Mouse (Mus musculus) midbrain, embryonic 14.5 days (tissue): ENCODE data around the gene 2210407C18Rik. TPM values are rescaled to one million over a fixed set of nuclear protein-coding genes. Genes with fewer than 3 reads are reported as not detected.

ENCODE experiments used
- ATAC-seq: fragments of 200-750 bp; cut with Nextera tagmentation; 2 replicates; pipeline ENCODE4 v1.8.0; 2017; ENCODE audit warnings: moderate number of reproducible peaks, moderate library complexity; ENCODE audit not compliant: low FRiP score, low TSS enrichment
- DNase-seq: peaks from one replicate; pipeline ENCODE4 v3.0.0-alpha.2; 2015
- H3K27ac ChIP-seq: fragments of 300-500 bp; sonication (generic); replicated peaks from 2 replicates; pipeline ENCODE4 v1.5.1; 2014; ENCODE audit warnings: mild to moderate bottlenecking, low read depth, low read length, moderate library complexity
- H3K27me3 ChIP-seq: fragments of 300-500 bp; sonication (generic); 2 replicates; pipeline ENCODE4 v1.6.1; 2014; ENCODE audit warnings: low read length, control low read depth, mixed read lengths; ENCODE audit not compliant: control insufficient read depth, insufficient read depth
- H3K36me3 ChIP-seq: fragments of 300-500 bp; sonication (generic); 2 replicates; pipeline ENCODE4 v1.6.1; 2014; ENCODE audit warnings: low read length, control low read depth; ENCODE audit not compliant: control insufficient read depth, insufficient read depth
- H3K4me1 ChIP-seq: fragments of 300-500 bp; sonication (generic); 2 replicates; pipeline ENCODE4 v1.6.1; 2014; ENCODE audit warnings: mild to moderate bottlenecking, antibody characterized with exemption, low read length, control low read depth; ENCODE audit not compliant: control insufficient read depth, insufficient read depth
- H3K4me2 ChIP-seq: fragments of 300-500 bp; sonication (generic); 2 replicates; pipeline ENCODE4 v1.6.1; 2014; ENCODE audit warnings: mild to moderate bottlenecking, low read length, moderate library complexity
- H3K4me3 ChIP-seq: fragments of 300-500 bp; sonication (generic); replicated peaks from 2 replicates; pipeline ENCODE4 v1.5.1; 2014; ENCODE audit warnings: low read depth, low read length
- H3K9ac ChIP-seq: fragments of 300-500 bp; sonication (generic); replicated peaks from 2 replicates; pipeline ENCODE4 v1.6.1; 2014; ENCODE audit warnings: mild to moderate bottlenecking, low read length, moderate library complexity
- H3K9me3 ChIP-seq: fragments of 300-500 bp; sonication (generic); 2 replicates; pipeline ENCODE4 v1.6.1; 2016; ENCODE audit warnings: low read length, control low read depth, mixed read lengths; ENCODE audit not compliant: control insufficient read depth
- WGBS: fragments of 180-500 bp; shearing (Covaris S2); extraction: QIAGEN DNeasy Blood & Tissue Kit; methylation state at CpG from one replicate; pipeline ENCODE4 v1.1.7; 2014; 5-methylcytosine and 5-hydroxymethylcytosine counted together
- polyA plus RNA-seq: library from polyadenylated mRNA; unstranded; fragments of >200 nt; fragmentation: Nextera tagmentation; extraction: Ambion mirVana; gene quantifications from 2 replicates; pipeline ENCODE4 v1.2.1, GENCODE M21; 2014

The 2210407C18Rik gene
- polyA plus RNA-seq, result not detected in 2 replicates

GRCm38 (mm10) chr11:58615975-58616374 lies at the start of gene 2210407C18Rik:
Gene 2210407C18Rik, minus strand, starts transcription at chr11:58616075.
- WGBS, result 89% methylated on average over 4 of the region's 4 CpGs
- Histone ChIP-seq H3K36me3 (no peaks in the 10 kb centered on the region), H3K9me3 (no peaks in the 10 kb centered on the region), H3K4me3 (no peak within 1 kb of the TSS), H3K9ac (no peak within 1 kb of the TSS), H3K27ac (no peak within 1 kb of the TSS), H3K27me3 (no peaks in the 10 kb centered on the region), H3K4me1 (no peaks in the 10 kb centered on the region), H3K4me2 (no peak within 1 kb of the TSS)
- no peak for DNase-seq
- ATAC-seq, result no peak

DNA sequence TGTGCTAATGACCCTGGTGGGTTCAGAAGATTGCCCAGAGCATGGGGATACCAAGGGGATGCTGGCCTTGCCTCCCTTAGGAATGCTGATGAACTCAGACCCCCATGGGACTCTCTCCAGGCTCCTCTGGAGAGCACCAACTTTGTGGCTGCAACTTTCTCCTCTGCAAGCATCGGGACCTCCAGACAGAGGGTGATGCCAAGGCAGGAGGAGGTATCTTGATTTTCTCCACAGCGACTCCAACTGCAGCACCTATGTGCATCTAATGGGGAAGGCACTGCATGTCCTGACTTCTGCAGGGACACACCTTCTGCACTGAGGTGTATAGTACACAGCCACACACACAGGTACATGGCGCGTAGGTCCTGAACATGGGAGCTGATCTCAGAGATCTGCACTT lies 42.7 kb upstream of the 2210407C18Rik start, which contains the start of gene Olfr322:
Gene Olfr322, plus strand, starts transcription at position 187 of the 400 bp plus-strand sequence.
- 91% methylated on average over 4 of the region's 4 CpGs for WGBS

GRCm38 (mm10) chr11:58655151-58655550 lies 39.3 kb upstream of the 2210407C18Rik start:
- no peak overlapping the region for H3K9ac ChIP-seq
- H3K27me3 ChIP-seq, result no peaks in the 10 kb centered on the region
- no peak overlapping the region for H3K4me2 ChIP-seq
- H3K9me3 ChIP-seq, result no peaks in the 10 kb centered on the region
- no peak overlapping the region for H3K4me3 ChIP-seq
- no peak overlapping the region for H3K27ac ChIP-seq
- 93% methylated on average over 3 of the region's 3 CpGs for WGBS
- H3K4me1 ChIP-seq, result no peaks in the 10 kb centered on the region
- H3K36me3 ChIP-seq, result no peaks in the 10 kb centered on the region
- ATAC-seq (no peak), DNase-seq (no peak)

More for the DNA sequence above, 42.7 kb upstream of the 2210407C18Rik start, which contains the start of gene Olfr322:
- Histone ChIP-seq H3K4me2 (no peak within 1 kb of the TSS), H3K9me3 (no peaks in the 10 kb centered on the region), H3K4me3 (no peak within 1 kb of the TSS), H3K36me3 (no peaks in the 10 kb centered on the region), H3K27ac (no peak within 1 kb of the TSS), H3K9ac (no peak within 1 kb of the TSS), H3K4me1 (no peaks in the 10 kb centered on the region), H3K27me3 (no peaks in the 10 kb centered on the region)
- no peak for ATAC-seq
- no peak for DNase-seq

- Histone ChIP-seq H3K4me2 (no peak overlapping the region), H3K27me3 (peaks cover 14% of the 10 kb centered on the region; the same call in 1 of the 2 replicates), H3K27ac (no peak overlapping the region), H3K9ac (no peak overlapping the region), H3K4me3 (no peak overlapping the region), H3K36me3 (no peaks in the 10 kb centered on the region), H3K4me1 (peaks cover 7% of the 10 kb centered on the region; the same call in 1 of the 2 replicates), H3K9me3 (no peaks in the 10 kb centered on the region)
- 38% methylated on average over 6 of the region's 6 CpGs for WGBS
- DNase-seq (peak; percentile 41), ATAC-seq (no peak)
Measured at GRCm38 (mm10) chr11:58643350-58643749, 27.5 kb upstream of the 2210407C18Rik start.

- DNase-seq (no peak), ATAC-seq (no peak)
- no peak overlapping the region for H3K9ac ChIP-seq
- peaks cover 14% of the 10 kb centered on the region; the same call in 1 of the 2 replicates for H3K27me3 ChIP-seq
- WGBS, result 86% methylated on average over 13 of the region's 13 CpGs
- no peaks in the 10 kb centered on the region for H3K36me3 ChIP-seq
- H3K9me3 ChIP-seq, result no peaks in the 10 kb centered on the region
- no peak overlapping the region for H3K27ac ChIP-seq
- no peak overlapping the region for H3K4me2 ChIP-seq
- peaks cover 7% of the 10 kb centered on the region; the same call in 1 of the 2 replicates for H3K4me1 ChIP-seq
- no peak overlapping the region for H3K4me3 ChIP-seq
Measured at GRCm38 (mm10) chr11:58641638-58642358, 25.9 kb upstream of the 2210407C18Rik start.

DNA sequence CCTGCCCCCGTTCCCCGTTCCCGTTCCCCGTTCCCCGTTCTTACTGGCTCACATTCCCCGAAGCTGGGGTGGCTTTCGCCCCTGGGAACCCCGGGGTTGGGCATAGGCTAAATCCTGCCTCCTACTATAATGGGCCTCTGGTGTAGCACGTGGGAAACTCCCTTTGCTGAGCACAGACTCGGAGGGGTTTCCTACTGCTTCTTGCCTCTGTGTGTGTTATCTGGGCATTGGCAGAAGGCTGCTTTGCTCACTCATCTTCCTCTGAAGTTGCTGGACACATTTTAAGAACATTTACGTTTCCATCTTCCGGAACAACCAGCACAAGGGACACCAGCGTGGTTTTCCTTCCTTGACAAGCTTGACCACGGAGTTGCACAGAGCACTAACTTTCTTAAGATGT lies 25.2 kb upstream of the 2210407C18Rik start:
- no peak for ATAC-seq
- WGBS, result 27% methylated on average over 14 of the region's 14 CpGs
- peaks cover 14% of the 10 kb centered on the region; the same call in 1 of the 2 replicates for H3K27me3 ChIP-seq

GRCm38 (mm10) chr11:58640272-58640867 lies 24.5 kb upstream of the 2210407C18Rik start, which contains the start of gene Trim58:
Gene Trim58, plus strand, starts transcription at chr11:58640465.
- ATAC-seq, result no peak
- H3K4me3 ChIP-seq, result peak within 1 kb of the TSS; percentile 41
- H3K27ac ChIP-seq, result no peak within 1 kb of the TSS
- WGBS, result 4% methylated on average over 34 of the region's 34 CpGs
- peaks cover 7% of the 10 kb centered on the region; the same call in 1 of the 2 replicates for H3K4me1 ChIP-seq
- peak within 1 kb of the TSS; percentile 94 for H3K4me2 ChIP-seq
- peak; percentile 45 for DNase-seq
- no peaks in the 10 kb centered on the region for H3K36me3 ChIP-seq
- H3K9ac ChIP-seq, result peak within 1 kb of the TSS; percentile 54; the same call in 1 of the 2 replicates
- H3K9me3 ChIP-seq, result no peaks in the 10 kb centered on the region
- H3K27me3 ChIP-seq, result peaks cover 14% of the 10 kb centered on the region; the same call in 1 of the 2 replicates

More for the DNA sequence above, 25.2 kb upstream of the 2210407C18Rik start:
- H3K27ac ChIP-seq, result no peak overlapping the region
- DNase-seq, result peak; percentile 8
- peak overlapping the region; percentile 41 for H3K4me3 ChIP-seq
- H3K4me1 ChIP-seq, result peaks cover 7% of the 10 kb centered on the region; the same call in 1 of the 2 replicates
- H3K9ac ChIP-seq, result peak overlapping the region; percentile 54; the same call in 1 of the 2 replicates
- no peaks in the 10 kb centered on the region for H3K9me3 ChIP-seq
- no peaks in the 10 kb centered on the region for H3K36me3 ChIP-seq
- H3K4me2 ChIP-seq, result peak overlapping the region; percentile 94

GRCm38 (mm10) chr11:58638176-58638701 lies 22.4 kb upstream of the 2210407C18Rik start:
- DNase-seq (no peak), ATAC-seq (no peak)
- Histone ChIP-seq H3K27me3 (peaks cover 14% of the 10 kb centered on the region; the same call in 1 of the 2 replicates), H3K4me2 (no peak overlapping the region), H3K9ac (no peak overlapping the region), H3K9me3 (no peaks in the 10 kb centered on the region), H3K4me3 (no peak overlapping the region), H3K36me3 (no peaks in the 10 kb centered on the region), H3K27ac (no peak overlapping the region), H3K4me1 (peaks cover 7% of the 10 kb centered on the region; the same call in 1 of the 2 replicates)
- WGBS, result 73% methylated on average over 7 of the region's 7 CpGs
